Mouse (Mus musculus): ENCODE measurements around the gene Lrrc20. TPM values are rescaled to one million over a fixed set of nuclear protein-coding genes. Genes with fewer than 3 reads are reported as not detected.
"Not testable (repeated sequence)": the region's sequence is repeated elsewhere in the genome, so short reads cannot be mapped to it uniquely, and the experiment has no call there.

Gene Lrrc20
- polyA plus RNA-seq, 1 experiment from 2014 or later: 15.0 TPM

DNA sequence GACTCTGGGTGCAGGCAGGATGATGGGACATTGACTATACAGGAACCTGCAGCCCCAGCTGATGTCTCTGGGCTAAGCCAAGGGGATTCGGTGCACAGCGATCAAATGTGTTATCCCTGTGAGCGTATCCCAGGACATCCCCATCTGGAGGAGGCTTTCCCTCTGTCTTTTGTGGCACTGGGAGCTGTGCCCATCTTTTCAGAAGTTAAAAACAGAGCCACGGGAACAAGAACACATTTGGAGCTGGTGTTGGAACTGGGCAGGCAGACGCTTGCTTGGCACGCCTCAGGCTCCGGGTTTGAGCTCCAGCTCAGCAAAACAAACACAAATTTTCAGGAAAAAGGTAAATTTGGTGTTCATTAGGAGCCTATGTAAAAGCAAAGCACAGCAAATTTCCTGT, 122.4 kb downstream of the Lrrc20 start:
- Histone ChIP-seq H3K4me2 (ENCODE audit: low read depth, low read length, severe bottlenecking) (no peak overlapping the region), H3K4me1 (replicated peaks; ENCODE audit: control insufficient read depth, insufficient read depth, low read length) (peaks cover 2% of the 10 kb centered on the region; the same call in 1 of the 2 replicates), H3K9me3 (ENCODE audit: control insufficient read depth, low read length) (no peaks in the 10 kb centered on the region), H3K4me3 (ENCODE audit: low read depth, low read length) (no peak overlapping the region), H3K27ac (ENCODE audit: low read depth, low read length) (no peak overlapping the region), H3K27me3 (ENCODE audit: control insufficient read depth, insufficient read depth, low read length) (peaks cover 10% of the 10 kb centered on the region; the same call in 1 of the 2 replicates), H3K36me3 (ENCODE audit: control insufficient read depth, insufficient read depth, low read length) (no peaks in the 10 kb centered on the region), H3K9ac (ENCODE audit: low read length) (no peak overlapping the region)
- 86% methylated on average over 7 of the region's 7 CpGs for WGBS
- no peak for DNase-seq (ENCODE audit: low spot score)
- no peak for ATAC-seq (replicated peaks; ENCODE audit: low FRiP score)

DNA sequence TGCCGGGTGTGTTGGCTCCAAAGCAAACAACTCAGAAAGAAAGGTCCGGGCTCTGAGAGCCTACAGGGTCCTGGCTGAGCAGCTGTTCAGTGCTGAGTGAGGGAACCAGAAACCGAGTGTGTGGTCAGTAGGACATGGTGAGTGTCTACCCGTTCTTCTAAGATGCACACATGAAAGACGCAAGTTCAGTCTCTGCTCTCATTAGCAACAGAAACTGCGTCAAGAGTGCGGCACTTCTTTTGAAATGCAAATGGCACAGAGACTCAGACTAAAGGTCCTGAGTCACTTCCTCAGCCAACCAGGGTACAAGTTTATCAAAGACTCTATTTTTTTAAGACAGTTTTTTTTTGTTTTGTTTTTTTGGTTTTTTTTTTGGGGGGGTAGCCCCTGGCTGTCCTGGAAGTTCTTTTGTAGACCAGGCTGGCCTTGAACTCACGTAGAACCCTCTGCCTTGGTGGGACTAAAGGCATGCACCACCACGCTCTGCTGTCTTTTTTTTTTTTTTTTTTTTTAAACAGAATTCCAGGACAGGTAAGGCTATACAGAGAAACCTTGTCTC, 124.0 kb downstream of the Lrrc20 start:
- H3K27ac ChIP-seq (ENCODE audit: low read depth, low read length): no peak overlapping the region
- H3K27me3 ChIP-seq (ENCODE audit: control insufficient read depth, insufficient read depth, low read length): peaks cover 2% of the 10 kb centered on the region; the same call in 1 of the 2 replicates
- no peak for ATAC-seq (replicated peaks; ENCODE audit: low FRiP score)
- H3K4me1 ChIP-seq (replicated peaks; ENCODE audit: control insufficient read depth, insufficient read depth, low read length): peaks cover 2% of the 10 kb centered on the region; the same call in 1 of the 2 replicates
- 38% methylated on average over 9 of the region's 9 CpGs for WGBS
- H3K4me3 ChIP-seq (ENCODE audit: low read depth, low read length): no peak overlapping the region
- no peaks in the 10 kb centered on the region for H3K9me3 ChIP-seq (ENCODE audit: control insufficient read depth, low read length)
- no peak overlapping the region for H3K9ac ChIP-seq (ENCODE audit: low read length)
- no peak overlapping the region for H3K4me2 ChIP-seq (ENCODE audit: low read depth, low read length, severe bottlenecking)
- DNase-seq (ENCODE audit: low spot score): no peak
- no peaks in the 10 kb centered on the region for H3K36me3 ChIP-seq (ENCODE audit: control insufficient read depth, insufficient read depth, low read length)

DNA sequence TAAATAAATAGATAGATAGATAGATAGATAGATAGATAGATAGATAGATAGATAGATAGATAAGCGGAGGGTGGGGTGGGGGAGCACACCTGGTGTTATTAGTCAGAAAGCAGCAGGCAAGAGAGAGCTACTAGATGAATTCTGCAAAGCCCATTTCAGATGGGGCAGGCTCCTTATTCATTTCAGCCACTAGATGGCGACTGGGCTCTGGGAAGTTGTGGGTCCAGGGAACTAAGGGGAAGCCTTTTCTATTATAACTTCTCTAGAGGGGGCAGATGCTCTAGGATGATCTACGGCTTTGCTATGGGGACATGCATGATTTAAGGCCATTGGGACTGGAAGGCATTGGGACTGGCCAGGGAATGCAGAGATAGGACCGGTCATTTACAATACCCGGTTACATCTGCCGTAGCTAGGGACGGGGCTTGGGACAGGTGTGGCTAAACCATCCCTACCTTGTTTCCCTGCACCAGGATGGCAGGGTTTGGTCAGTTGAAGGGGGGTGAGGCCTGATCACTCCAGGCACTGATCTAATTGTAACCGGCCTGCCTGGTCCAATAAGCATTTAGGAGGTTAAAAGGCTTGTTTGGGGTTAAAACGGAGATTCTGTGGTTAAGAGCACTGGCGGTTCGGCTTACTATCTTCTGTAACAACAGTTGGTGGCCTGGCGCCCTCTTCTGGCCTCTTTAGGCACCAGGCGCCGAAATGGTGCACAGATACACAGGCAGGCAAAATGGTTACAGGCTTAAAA, 126.9 kb downstream of the Lrrc20 start:
- H3K4me2 ChIP-seq (ENCODE audit: low read depth, low read length, severe bottlenecking): peak overlapping the region; percentile 33; the same call in 1 of the 2 replicates
- no peak overlapping the region for H3K27ac ChIP-seq (ENCODE audit: low read depth, low read length)
- peak; percentile 82 for DNase-seq (ENCODE audit: low spot score)
- H3K9me3 ChIP-seq (ENCODE audit: control insufficient read depth, low read length): no peaks in the 10 kb centered on the region
- 0 out of 2 replicates have a peak, but pooled peaks have one; percentile 33 for ATAC-seq (replicated peaks; ENCODE audit: low FRiP score)
- peaks cover 2% of the 10 kb centered on the region; the same call in 1 of the 2 replicates for H3K4me1 ChIP-seq (replicated peaks; ENCODE audit: control insufficient read depth, insufficient read depth, low read length)
- no peaks in the 10 kb centered on the region for H3K36me3 ChIP-seq (ENCODE audit: control insufficient read depth, insufficient read depth, low read length)
- H3K27me3 ChIP-seq (ENCODE audit: control insufficient read depth, insufficient read depth, low read length): no peaks in the 10 kb centered on the region
- WGBS: 12% methylated on average over 14 of the region's 14 CpGs
- H3K9ac ChIP-seq (ENCODE audit: low read length): no peak overlapping the region
- H3K4me3 ChIP-seq (ENCODE audit: low read depth, low read length): peak overlapping the region; percentile 9; the same call in 1 of the 2 replicates

DNA sequence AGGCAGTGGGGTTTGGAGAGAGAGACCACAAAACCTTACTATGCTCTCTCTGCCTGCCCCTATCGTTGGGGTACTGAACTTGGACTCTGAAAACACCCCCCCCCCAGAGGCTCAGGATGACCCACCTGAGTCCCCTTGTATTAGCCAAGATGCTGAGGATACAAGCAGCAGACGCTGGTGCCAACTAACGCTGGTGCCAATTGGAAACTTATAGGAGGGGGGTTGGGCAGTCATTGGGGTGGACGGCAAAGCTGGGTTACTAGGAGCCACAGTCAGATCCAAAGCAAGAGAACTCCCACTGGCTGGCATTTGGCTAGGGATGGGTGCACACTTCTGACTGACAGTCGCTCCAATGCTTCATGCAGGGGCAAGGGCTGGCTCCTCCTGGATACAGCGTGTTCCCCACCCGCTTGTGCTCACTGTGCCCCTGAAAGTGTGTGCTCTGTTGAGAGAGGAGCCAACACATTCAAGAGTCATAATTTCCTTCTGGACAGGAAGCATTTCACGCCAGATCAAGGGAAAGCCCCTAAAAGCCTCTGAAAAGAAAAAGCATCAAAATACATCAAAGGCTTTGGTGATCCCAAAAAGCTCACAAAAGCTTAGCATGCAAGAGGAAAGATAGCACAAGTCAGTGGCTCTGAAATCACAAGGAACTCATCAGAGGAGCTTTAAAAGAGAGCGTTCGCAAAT, 128.9 kb downstream of the Lrrc20 start:
- WGBS: 79% methylated on average over 10 of the region's 10 CpGs

DNA sequence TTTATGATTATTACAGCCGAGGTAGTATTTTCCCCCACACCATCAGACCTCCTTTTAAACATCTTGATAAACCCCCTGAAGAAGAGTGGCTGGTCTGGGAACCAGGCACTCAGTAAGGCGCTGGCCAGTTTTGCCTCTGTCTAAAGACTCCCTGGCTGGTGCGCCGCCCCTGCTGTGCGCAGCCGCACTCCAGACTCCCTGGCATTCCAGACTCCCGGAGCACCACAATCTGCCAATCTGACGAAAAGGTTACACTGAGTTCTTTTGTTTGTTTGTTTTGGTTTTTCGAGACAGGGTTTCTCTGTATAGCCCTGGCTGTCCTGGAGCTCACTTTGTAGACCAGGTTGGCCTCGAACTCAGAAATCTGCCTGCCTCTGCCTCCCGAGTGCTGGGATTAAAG, 129.8 kb downstream of the Lrrc20 start:
- not testable (repeated sequence) for H3K9me3 ChIP-seq (ENCODE audit: control insufficient read depth, low read length); H3K9ac ChIP-seq (ENCODE audit: low read length); H3K4me3 ChIP-seq (ENCODE audit: low read depth, low read length); ATAC-seq (replicated peaks; ENCODE audit: low FRiP score); H3K36me3 ChIP-seq (ENCODE audit: control insufficient read depth, insufficient read depth, low read length); H3K27me3 ChIP-seq (ENCODE audit: control insufficient read depth, insufficient read depth, low read length); H3K27ac ChIP-seq (ENCODE audit: low read depth, low read length); H3K4me2 ChIP-seq (ENCODE audit: low read depth, low read length, severe bottlenecking); H3K4me1 ChIP-seq (replicated peaks; ENCODE audit: control insufficient read depth, insufficient read depth, low read length); DNase-seq (ENCODE audit: low spot score)
- 75% methylated on average over 11 of the region's 11 CpGs for WGBS

More for the DNA sequence above, 128.9 kb downstream of the Lrrc20 start:
- Histone ChIP-seq H3K9ac (ENCODE audit: low read length) (no peak overlapping the region), H3K27me3 (ENCODE audit: control insufficient read depth, insufficient read depth, low read length) (no peaks in the 10 kb centered on the region), H3K36me3 (ENCODE audit: control insufficient read depth, insufficient read depth, low read length) (no peaks in the 10 kb centered on the region), H3K4me2 (ENCODE audit: low read depth, low read length, severe bottlenecking) (no peak overlapping the region), H3K9me3 (ENCODE audit: control insufficient read depth, low read length) (no peaks in the 10 kb centered on the region), H3K4me1 (replicated peaks; ENCODE audit: control insufficient read depth, insufficient read depth, low read length) (peaks cover 2% of the 10 kb centered on the region; the same call in 1 of the 2 replicates), H3K27ac (ENCODE audit: low read depth, low read length) (no peak overlapping the region), H3K4me3 (ENCODE audit: low read depth, low read length) (no peak overlapping the region)
- DNase-seq (ENCODE audit: low spot score) (no peak), ATAC-seq (replicated peaks; ENCODE audit: low FRiP score) (no peak)

DNA sequence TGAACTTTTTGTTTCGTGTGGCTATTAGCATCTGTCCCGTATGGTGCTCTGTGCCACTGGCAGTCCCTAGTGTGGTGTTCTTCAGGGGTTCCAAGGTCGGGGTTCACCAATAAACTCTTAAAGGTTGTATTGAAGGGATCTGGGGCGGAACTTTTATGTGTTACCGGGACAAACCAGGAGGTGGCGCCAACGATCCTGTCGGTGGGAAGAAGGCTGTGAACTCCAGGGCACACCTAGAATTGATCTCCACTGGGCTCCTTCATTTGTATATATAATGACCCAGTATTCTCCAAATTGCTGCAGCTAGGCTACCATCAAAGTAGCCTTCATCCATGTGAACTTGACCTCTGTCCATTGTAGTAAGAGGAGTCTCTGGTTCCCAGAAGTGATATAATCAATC, 130.2 kb downstream of the Lrrc20 start:
- Histone ChIP-seq H3K4me2 (ENCODE audit: low read depth, low read length, severe bottlenecking) (no peak overlapping the region), H3K27me3 (ENCODE audit: control insufficient read depth, insufficient read depth, low read length) (no peaks in the 10 kb centered on the region), H3K4me1 (replicated peaks; ENCODE audit: control insufficient read depth, insufficient read depth, low read length) (peaks cover 2% of the 10 kb centered on the region; the same call in 1 of the 2 replicates), H3K9ac (ENCODE audit: low read length) (no peak overlapping the region), H3K27ac (ENCODE audit: low read depth, low read length) (no peak overlapping the region), H3K4me3 (ENCODE audit: low read depth, low read length) (no peak overlapping the region), H3K36me3 (ENCODE audit: control insufficient read depth, insufficient read depth, low read length) (no peaks in the 10 kb centered on the region), H3K9me3 (ENCODE audit: control insufficient read depth, low read length) (no peaks in the 10 kb centered on the region)
- 13% methylated on average over 8 of the region's 8 CpGs for WGBS
- DNase-seq (ENCODE audit: low spot score) (peak; percentile 88), ATAC-seq (replicated peaks; ENCODE audit: low FRiP score) (no peak)

DNA sequence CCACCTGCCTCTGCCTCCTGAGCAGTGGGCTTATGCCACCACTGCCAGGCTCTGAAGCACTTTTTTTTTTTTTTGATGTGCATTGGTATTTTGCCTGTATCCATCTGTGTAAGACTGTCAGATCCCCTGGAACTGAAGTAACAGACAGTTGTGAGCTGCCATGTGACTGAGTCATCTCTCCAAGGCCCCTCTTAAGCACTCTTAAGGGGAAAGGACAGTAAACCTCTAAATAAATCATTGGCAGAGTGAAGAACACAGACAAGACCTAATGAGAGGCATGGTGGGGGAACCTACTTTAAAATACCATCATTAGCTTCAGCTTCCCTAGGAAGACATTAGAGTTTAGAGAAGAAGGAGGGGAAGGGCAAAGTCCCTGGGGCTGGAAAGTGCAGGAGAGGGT, 132.6 kb downstream of the Lrrc20 start:
- DNase-seq (ENCODE audit: low spot score) (no peak), ATAC-seq (replicated peaks; ENCODE audit: low FRiP score) (no peak)
- Histone ChIP-seq H3K36me3 (ENCODE audit: control insufficient read depth, insufficient read depth, low read length) (no peaks in the 10 kb centered on the region), H3K9me3 (ENCODE audit: control insufficient read depth, low read length) (no peaks in the 10 kb centered on the region), H3K4me2 (ENCODE audit: low read depth, low read length, severe bottlenecking) (no peak overlapping the region), H3K9ac (ENCODE audit: low read length) (no peak overlapping the region), H3K27me3 (ENCODE audit: control insufficient read depth, insufficient read depth, low read length) (no peaks in the 10 kb centered on the region), H3K4me1 (replicated peaks; ENCODE audit: control insufficient read depth, insufficient read depth, low read length) (no peaks in the 10 kb centered on the region), H3K4me3 (ENCODE audit: low read depth, low read length) (no peak overlapping the region), H3K27ac (ENCODE audit: low read depth, low read length) (no peak overlapping the region)

DNA sequence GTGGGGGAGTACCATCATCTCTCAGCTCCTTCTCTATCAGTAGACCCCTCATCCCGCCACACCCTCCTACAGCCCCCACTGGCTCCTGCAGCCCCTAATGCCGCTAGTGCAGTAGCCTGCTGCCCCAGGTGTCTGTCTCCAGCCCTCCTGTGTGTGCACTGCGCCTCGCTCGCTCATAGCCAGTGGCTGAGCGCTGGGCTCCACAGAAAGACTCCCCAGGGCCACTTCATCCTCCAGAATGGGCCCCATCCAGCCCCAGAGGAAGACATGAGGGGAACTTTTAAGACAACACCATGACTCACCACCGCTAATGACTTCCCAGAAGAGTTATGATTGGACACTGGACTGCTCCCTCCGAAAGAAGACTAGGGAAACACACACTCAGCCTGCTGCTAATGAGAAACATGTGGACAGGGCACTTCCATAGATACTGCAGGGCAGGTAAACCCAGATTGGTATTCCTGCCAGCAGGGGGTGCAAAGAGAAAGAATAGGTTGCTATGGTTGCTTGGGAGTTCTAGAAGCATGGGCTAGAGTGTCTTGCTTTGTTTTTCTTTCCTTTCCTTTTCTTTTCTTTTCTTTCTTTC, 135.1 kb downstream of the Lrrc20 start:
- WGBS: 70% methylated on average over 8 of the region's 8 CpGs
- no peak overlapping the region for H3K9ac ChIP-seq (ENCODE audit: low read length)
- no peaks in the 10 kb centered on the region for H3K4me1 ChIP-seq (replicated peaks; ENCODE audit: control insufficient read depth, insufficient read depth, low read length)
- no peaks in the 10 kb centered on the region for H3K27me3 ChIP-seq (ENCODE audit: control insufficient read depth, insufficient read depth, low read length)
- H3K36me3 ChIP-seq (ENCODE audit: control insufficient read depth, insufficient read depth, low read length): no peaks in the 10 kb centered on the region
- no peak overlapping the region for H3K4me2 ChIP-seq (ENCODE audit: low read depth, low read length, severe bottlenecking)
- ATAC-seq (replicated peaks; ENCODE audit: low FRiP score) (no peak), DNase-seq (ENCODE audit: low spot score) (no peak)
- H3K4me3 ChIP-seq (ENCODE audit: low read depth, low read length): no peak overlapping the region
- no peaks in the 10 kb centered on the region for H3K9me3 ChIP-seq (ENCODE audit: control insufficient read depth, low read length)
- no peak overlapping the region for H3K27ac ChIP-seq (ENCODE audit: low read depth, low read length)

Data from forebrain, embryonic 11.5 days (tissue).